Mouse (Mus musculus) heart, embryonic 14.5 days (tissue): ENCODE data around the gene Rmdn3. TPM values are rescaled to one million over a fixed set of nuclear protein-coding genes. Genes with fewer than 3 reads are reported as not detected.

ENCODE experiments used
- ATAC-seq: fragments of 200-750 bp; cut with Nextera tagmentation; 2 replicates; pipeline ENCODE4 v1.8.0; 2017; ENCODE audit warnings: low read depth, moderate TSS enrichment; ENCODE audit not compliant: insufficient number of reproducible peaks, insufficient read depth, low FRiP score
- H3K27ac ChIP-seq, 2 experiments: fragments of 200-500 bp in 1 of 2; fragments of 300-500 bp in 1 of 2; sonication (generic) in 1 of 2; replicated peaks in 1 of 2; 2 replicates each; pipeline ENCODE4 v1.5.1; 2012 to 2014; ENCODE audit warnings: low read depth in 2 of 2, low read length in 2 of 2, control low read depth in 1 of 2, mild to moderate bottlenecking in 1 of 2, mixed read lengths in 1 of 2; ENCODE audit not compliant: control insufficient read depth in 1 of 2, insufficient read depth in 1 of 2
- H3K27me3 ChIP-seq: fragments of 300-500 bp; sonication (generic); 2 replicates; pipeline ENCODE4 v1.6.1; 2014; ENCODE audit warnings: mild to moderate bottlenecking, low read length, control low read depth; ENCODE audit not compliant: control insufficient read depth, insufficient read depth
- H3K36me3 ChIP-seq: fragments of 300-500 bp; sonication (generic); 2 replicates; pipeline ENCODE4 v1.6.1; 2014; ENCODE audit warnings: mild to moderate bottlenecking, control low read depth, low read length, mixed read lengths; ENCODE audit not compliant: control insufficient read depth, insufficient read depth
- H3K4me1 ChIP-seq, 2 experiments: fragments of 200-500 bp in 1 of 2; fragments of 300-500 bp in 1 of 2; sonication (generic) in 1 of 2; 2 replicates each; pipeline ENCODE4 v1.6.1; 2012 to 2014; ENCODE audit warnings: low read length in 2 of 2, control low read depth in 1 of 2, mixed read lengths in 1 of 2; ENCODE audit not compliant: control insufficient read depth in 2 of 2, insufficient read depth in 2 of 2
- H3K4me2 ChIP-seq: fragments of 300-500 bp; sonication (generic); 2 replicates; pipeline ENCODE4 v1.6.1; 2014; ENCODE audit warnings: mild to moderate bottlenecking, low read length
- H3K4me3 ChIP-seq, 2 experiments: fragments of 200-500 bp in 1 of 2; fragments of 300-500 bp in 1 of 2; sonication (generic) in 1 of 2; 2 replicates each; pipeline ENCODE4 v1.5.1; 2012 to 2014; ENCODE audit warnings: low read length in 2 of 2, mild to moderate bottlenecking in 2 of 2, control low read depth in 1 of 2, low read depth in 1 of 2, moderate library complexity in 1 of 2; ENCODE audit not compliant: control insufficient read depth in 1 of 2, insufficient read depth in 1 of 2
- H3K9ac ChIP-seq: fragments of 300-500 bp; sonication (generic); 2 replicates; pipeline ENCODE4 v1.6.1; 2014; ENCODE audit warnings: mild to moderate bottlenecking, low read length
- H3K9me3 ChIP-seq: fragments of 300-500 bp; sonication (generic); 2 replicates; pipeline ENCODE4 v1.6.1; 2016; ENCODE audit warnings: low read length, control low read depth; ENCODE audit not compliant: control insufficient read depth
- WGBS: fragments of 180-500 bp; shearing (Covaris S2); extraction: QIAGEN DNeasy Blood & Tissue Kit; methylation state at CpG from one replicate; pipeline ENCODE4 v1.1.7; 2014; 5-methylcytosine and 5-hydroxymethylcytosine counted together
- polyA plus RNA-seq: library from polyadenylated mRNA; unstranded; fragments of >200 nt; fragmentation: Nextera tagmentation; extraction: Ambion mirVana; gene quantifications from 2 replicates; pipeline ENCODE4 v1.2.1, GENCODE M21; 2014

Gene Rmdn3
- polyA plus RNA-seq, 1 experiment from 2014 or later: 23.7 TPM

DNA sequence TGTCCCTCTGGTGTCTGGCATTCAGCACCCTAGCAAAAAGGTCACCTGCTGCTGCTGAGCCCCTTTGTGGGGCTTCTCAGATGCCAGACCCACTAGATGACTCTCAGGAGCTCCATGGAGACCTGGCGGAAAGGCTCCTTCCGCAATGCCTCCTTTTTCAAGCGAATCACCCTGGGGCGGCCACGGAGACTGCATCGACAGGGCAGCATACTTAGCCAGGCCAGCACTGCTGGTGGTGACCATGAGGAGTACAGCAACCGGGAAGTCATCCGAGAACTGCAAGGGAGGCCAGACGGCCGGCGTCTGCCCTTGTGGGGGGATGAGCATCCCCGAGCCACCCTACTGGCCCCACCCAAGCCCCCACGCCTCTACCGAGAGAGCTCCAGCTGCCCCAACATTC, 18.0 kb upstream of the Rmdn3 start:
- Histone ChIP-seq H3K9me3 (no peaks in the 10 kb centered on the region), H3K4me2 (no peak overlapping the region), H3K4me1 (peaks cover 18 to 24% of the 10 kb centered on the region in 2 experiments), H3K27me3 (no peaks in the 10 kb centered on the region), H3K36me3 (peaks cover 17% of the 10 kb centered on the region; the same call in 1 of the 2 replicates), H3K27ac (no peak overlapping the region), H3K4me3 (no peak overlapping the region), H3K9ac (no peak overlapping the region)
- ATAC-seq: no peak
- 54% methylated on average over 14 of the region's 14 CpGs for WGBS

DNA sequence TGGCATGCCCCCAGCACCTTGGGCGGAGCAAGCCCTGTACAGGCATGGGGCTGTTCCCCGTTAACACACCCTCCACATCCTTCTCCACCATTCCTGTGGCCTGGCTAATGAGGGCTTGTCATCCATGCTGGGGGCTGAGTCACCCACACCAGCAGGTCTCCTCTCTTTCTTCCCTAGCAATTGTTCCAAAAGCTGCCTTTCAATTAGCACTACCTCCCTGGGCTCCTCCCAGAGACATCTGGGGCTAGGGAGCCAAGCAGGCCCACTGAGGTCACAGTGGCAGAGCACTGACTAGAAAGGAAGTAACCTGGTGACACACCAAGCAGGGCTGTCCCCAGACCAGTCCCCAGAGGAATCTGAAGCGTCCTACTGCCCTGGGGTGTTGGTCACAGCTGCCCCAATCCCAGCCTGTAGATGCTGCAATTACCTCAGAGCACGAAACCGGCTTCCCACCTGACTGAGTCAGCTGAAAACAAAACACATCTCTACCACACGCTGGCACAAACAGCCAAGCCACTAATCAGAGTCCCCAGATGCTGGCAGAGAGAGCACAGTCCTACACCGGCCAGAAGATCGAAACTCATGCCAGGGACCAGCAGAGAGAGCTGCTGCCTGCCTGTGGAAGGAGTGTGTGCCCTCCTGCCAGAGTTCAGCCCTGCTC, 17.3 kb upstream of the Rmdn3 start, which contains the start of gene Gm14137:
Gene Gm14137 (plus strand): TSS at position 519 of the 661 bp plus-strand sequence.
- H3K9ac ChIP-seq: peak within 1 kb of the TSS; percentile 44; the same call in 1 of the 2 replicates
- H3K27ac ChIP-seq: peak within 1 kb of the TSS in 1 of 2 experiments; percentile 35; a peak in 1 of 4 replicates
- WGBS: 57% methylated on average over 8 of the region's 8 CpGs

DNA sequence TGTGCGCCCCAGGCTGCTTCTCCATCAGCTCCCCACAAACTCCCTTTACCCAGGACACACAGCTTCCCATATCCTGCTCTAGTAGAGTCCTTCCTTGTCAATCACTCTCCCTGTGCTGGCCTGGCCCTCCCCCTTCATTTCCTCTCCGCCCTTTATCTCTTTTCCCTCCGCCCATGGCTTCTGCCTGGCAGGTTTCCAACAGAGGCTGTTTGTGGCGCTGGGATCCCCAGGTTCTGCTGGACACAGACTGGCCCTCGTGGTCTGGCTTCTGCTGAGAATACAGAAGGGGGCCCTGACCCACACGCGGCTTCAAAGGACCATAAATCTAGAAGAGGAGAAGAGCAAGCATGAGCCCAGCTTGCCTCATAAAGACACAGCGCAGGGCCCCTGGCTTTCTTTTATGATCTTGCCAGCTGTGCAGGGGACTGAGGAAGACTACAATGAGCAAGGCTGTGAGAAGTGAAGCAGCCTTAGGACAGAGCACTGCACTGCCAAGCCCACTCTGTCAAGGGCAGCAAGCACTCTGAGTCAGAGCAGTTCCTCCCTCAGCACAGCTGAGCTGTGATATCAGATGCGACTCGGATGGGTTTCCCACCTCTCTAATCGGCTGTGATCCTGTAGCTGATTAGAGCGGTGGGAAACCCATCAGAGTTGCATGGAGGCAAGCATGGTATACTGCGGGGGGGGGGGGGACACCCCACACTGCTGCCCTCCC, 16.2 kb upstream of the Rmdn3 start:
- Histone ChIP-seq H3K4me1 (peaks cover 18 to 24% of the 10 kb centered on the region in 2 experiments), H3K4me2 (peak overlapping the region; percentile 52), H3K9me3 (no peaks in the 10 kb centered on the region), H3K9ac (peak overlapping the region; percentile 44), H3K27ac (peak overlapping the region; percentile 32 to 35; a peak in 3 of 4 replicates), H3K27me3 (no peaks in the 10 kb centered on the region; the same call in 1 of the 2 replicates), H3K4me3 (0 out of 4 replicates have a peak overlapping the region, but pooled peaks of 1 of the 2 experiments have one; percentile 5), H3K36me3 (0 out of 2 replicates have a peak, but pooled peaks cover 1% of the 10 kb centered on the region)
- WGBS: 9% methylated on average over 13 of the region's 13 CpGs
- ATAC-seq: peak; percentile 69

More for the DNA sequence above, 17.3 kb upstream of the Rmdn3 start, which contains the start of gene Gm14137:
- Histone ChIP-seq H3K27me3 (no peaks in the 10 kb centered on the region), H3K4me3 (no peak within 1 kb of the TSS), H3K4me2 (peak within 1 kb of the TSS; percentile 52), H3K36me3 (peaks cover 10% of the 10 kb centered on the region; the same call in 1 of the 2 replicates), H3K9me3 (no peaks in the 10 kb centered on the region), H3K4me1 (peaks cover 18 to 24% of the 10 kb centered on the region in 2 experiments)
- no peak for ATAC-seq

DNA sequence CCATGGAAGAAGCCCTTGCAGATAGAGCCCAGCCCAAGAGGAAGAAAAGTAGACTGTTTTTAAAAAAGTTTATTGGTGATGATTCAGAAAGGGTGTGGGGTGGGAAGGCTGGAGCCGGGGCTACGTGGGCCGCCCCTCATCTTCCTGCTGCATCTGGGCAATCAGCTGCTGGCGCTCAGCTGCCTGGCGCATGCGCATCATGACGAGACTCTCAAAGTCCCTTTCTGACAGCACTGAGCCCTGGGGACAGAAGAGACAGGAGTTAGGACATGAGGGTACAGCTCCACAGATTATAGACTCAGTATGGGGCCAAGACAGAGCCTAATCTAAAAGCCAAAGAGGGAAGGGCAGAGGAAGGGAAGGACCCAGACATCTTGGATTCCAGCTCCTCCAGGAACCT, 15.6 kb upstream of the Rmdn3 start:
- no peaks in the 10 kb centered on the region for H3K9me3 ChIP-seq
- no peaks in the 10 kb centered on the region; the same call in 1 of the 2 replicates for H3K27me3 ChIP-seq
- peak overlapping the region; percentile 52 for H3K4me2 ChIP-seq
- peaks cover 18 to 24% of the 10 kb centered on the region in 2 experiments for H3K4me1 ChIP-seq
- no peak overlapping the region for H3K4me3 ChIP-seq
- H3K9ac ChIP-seq: no peak overlapping the region
- peak overlapping the region in 1 of 2 experiments; percentile 31; a peak in 1 of 4 replicates for H3K27ac ChIP-seq
- WGBS: 79% methylated on average over 7 of the region's 7 CpGs
- 0 out of 2 replicates have a peak, but pooled peaks have one; percentile 7 for ATAC-seq
- no peaks in the 10 kb centered on the region for H3K36me3 ChIP-seq

DNA sequence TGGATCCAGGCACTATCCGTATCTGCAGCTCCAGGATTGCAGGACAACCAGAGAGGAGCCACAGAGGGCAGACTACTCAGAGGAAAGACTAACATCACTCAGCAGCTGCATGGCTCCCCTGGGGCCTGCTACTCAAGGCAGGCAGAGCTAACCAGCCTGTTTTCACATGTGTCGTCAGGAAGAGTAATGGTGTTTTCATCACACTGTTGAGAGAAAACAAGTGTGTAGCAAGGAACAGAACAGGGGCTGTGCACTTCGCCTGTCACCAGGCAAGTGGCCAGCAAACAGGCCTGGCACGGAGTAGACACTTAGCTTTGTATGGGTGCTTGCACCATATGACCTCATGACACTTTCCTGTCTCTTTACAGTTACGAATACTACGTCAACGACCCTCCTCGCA, 14.7 kb upstream of the Rmdn3 start:
- Histone ChIP-seq H3K9me3 (no peaks in the 10 kb centered on the region), H3K4me3 (no peak overlapping the region), H3K4me2 (no peak overlapping the region), H3K27ac (no peak overlapping the region), H3K27me3 (peaks cover 5% of the 10 kb centered on the region; the same call in 1 of the 2 replicates), H3K36me3 (no peaks in the 10 kb centered on the region), H3K4me1 (peaks cover 25 to 31% of the 10 kb centered on the region in 2 experiments), H3K9ac (no peak overlapping the region)
- 36% methylated on average over 8 of the region's 8 CpGs for WGBS
- no peak for ATAC-seq

DNA sequence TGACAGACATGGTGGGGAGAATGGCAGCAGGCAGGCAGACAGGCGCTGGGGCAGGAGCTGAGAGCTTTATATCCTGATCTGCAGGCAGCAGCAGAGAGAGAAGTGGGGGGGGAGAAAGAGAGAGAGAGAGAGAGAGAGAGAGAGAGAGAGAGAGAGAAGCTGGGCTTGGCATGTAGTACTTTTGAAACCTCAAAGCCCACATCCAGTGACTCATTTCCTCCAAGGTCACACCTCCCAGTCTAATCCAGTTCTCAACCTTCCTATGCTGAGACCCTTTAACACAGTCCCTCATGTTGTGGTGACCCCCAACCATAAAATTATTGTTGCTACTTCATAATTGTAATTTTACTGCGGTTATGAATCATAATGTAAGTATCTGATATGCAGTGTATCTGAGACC, 13.4 kb upstream of the Rmdn3 start:
- no peak overlapping the region for H3K27ac ChIP-seq
- no peak overlapping the region for H3K9ac ChIP-seq
- H3K36me3 ChIP-seq: no peaks in the 10 kb centered on the region
- peaks cover 13% of the 10 kb centered on the region; the same call in 1 of the 2 replicates for H3K27me3 ChIP-seq
- no peak overlapping the region for H3K4me3 ChIP-seq
- H3K4me1 ChIP-seq: peaks cover 25 to 32% of the 10 kb centered on the region in 2 experiments
- no peak for ATAC-seq
- WGBS: 74% methylated on average over 2 of the region's 2 CpGs
- H3K9me3 ChIP-seq: 0 out of 2 replicates have a peak, but pooled peaks cover 3% of the 10 kb centered on the region
- no peak overlapping the region for H3K4me2 ChIP-seq

DNA sequence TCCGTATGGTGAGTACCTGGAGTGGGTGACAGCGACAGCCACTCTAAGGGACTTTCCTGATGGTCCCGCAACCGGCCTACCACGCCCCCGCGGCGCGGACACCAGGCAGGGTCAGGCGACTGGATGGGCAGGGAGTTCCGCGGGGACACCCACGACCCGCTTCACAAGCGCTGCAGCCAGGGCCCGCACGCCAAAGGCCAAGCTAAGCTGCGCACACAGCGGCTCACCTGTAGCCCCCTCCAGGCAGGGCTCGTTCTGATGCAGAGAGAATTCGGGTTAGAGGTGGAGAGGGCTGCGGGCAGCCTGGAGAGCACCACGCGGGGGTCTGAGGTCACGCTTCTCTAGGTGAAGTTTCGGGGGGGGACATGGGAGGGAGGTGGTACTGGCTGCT, 11.0 kb upstream of the Rmdn3 start:
- Histone ChIP-seq H3K4me3 (peak overlapping the region; percentile 49 to 55), H3K27me3 (peaks cover 13% of the 10 kb centered on the region; the same call in 1 of the 2 replicates), H3K4me1 (peaks cover 15% of the 10 kb centered on the region in 2 experiments), H3K4me2 (peak overlapping the region; percentile 100), H3K9ac (peak overlapping the region; percentile 67), H3K9me3 (0 out of 2 replicates have a peak, but pooled peaks cover 3% of the 10 kb centered on the region), H3K36me3 (no peaks in the 10 kb centered on the region), H3K27ac (no peak overlapping the region)
- ATAC-seq: no peak
- 3% methylated on average over 26 of the region's 26 CpGs for WGBS
